Mouse (Mus musculus) testis, adult 2 months (tissue): ENCODE results near the gene Tent4b.

Source experiments
- CTCF ChIP-seq: fragments of 200-500 bp; IDR thresholded peaks from 2 replicates; pipeline ENCODE4 v1.5.1; 2012; ENCODE audit warnings: low read depth, mild to moderate bottlenecking, inconsistent platforms, low read length, moderate library complexity; ENCODE audit not compliant: control insufficient read depth, insufficient read depth, insufficient replicate concordance
- POLR2A ChIP-seq: fragments of 200-500 bp; IDR thresholded peaks from 2 replicates; pipeline ENCODE4 v1.6.1; 2012; ENCODE audit warnings: low read depth, mild to moderate bottlenecking, inconsistent platforms, low read length, moderate library complexity; ENCODE audit not compliant: control insufficient read depth

- TF ChIP-seq CTCF (no peak), POLR2A (no peak)
These were observed 71.1 kb downstream of the Tent4b start for GRCm38 (mm10) chr8:88270086-88270485.
